8 mouse cellular contexts compared by ENCODE assay signal in the genomic region with DNA sequence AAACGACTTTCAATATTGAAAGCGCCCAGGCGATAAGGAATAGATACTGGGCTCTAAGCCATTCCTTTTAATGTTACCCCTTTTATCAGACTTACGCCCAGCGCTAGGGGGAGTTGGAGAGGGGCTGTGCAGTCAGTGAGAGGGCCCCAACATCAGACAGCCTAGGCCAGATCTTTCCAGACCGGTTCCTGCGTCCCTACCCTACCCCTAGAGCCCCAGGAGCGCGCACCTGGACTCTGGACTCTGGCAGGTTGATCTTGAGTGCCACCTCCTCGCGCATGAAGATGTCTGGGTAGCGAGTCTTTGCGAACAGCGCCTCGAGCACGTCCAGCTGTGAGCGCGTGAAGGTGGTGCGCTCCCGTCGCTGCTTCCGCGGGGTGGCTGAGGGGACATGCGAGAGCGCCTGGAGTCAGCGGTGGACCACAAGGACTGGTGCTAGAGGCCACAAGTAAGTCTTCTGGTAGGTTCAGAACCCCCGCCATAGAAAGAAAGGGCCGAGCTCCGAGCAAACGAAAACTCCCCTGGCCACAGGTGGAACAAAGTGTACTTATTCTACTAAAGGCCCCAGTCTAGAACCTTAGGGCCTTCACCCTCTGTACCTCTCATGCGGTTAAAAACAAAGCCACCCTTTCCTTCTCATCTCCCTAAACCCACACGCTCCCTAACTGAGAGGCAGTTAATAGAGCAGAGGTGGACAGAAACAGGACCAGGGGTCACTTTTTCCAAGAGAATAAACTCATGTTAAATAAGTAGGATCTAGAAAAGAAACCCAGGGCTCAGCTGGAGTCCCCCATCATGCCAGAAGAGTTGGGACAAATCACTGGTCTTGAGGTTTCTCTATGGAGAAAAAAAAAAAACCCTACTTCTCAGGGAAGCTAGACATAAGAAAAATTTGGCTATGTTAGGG. TPM values are rescaled to one million over a fixed set of nuclear protein-coding genes. Genes with fewer than 3 reads are reported as not detected.
DNase-seq lines count a peak whose midpoint lies in the region; ATAC-seq lines count a peak whose summit lies in the region.

No protein-coding gene starts in this region.

- H3K4me3 ChIP-seq in limb, embryonic 10.5 days, result no peak overlapping the region
- H3K4me3 ChIP-seq in stomach, embryonic 14.5 days (ENCODE audit: low read depth, low read length), result no peak overlapping the region

- no peak overlapping the region for H3K27ac ChIP-seq in limb, embryonic 10.5 days
- H3K27ac ChIP-seq in stomach, embryonic 14.5 days (ENCODE audit: low read length), result no peak overlapping the region

- H3K36me3 ChIP-seq in limb, embryonic 10.5 days, result no peaks in the 10 kb centered on the region
- no peaks in the 10 kb centered on the region for H3K36me3 ChIP-seq in stomach, embryonic 14.5 days (ENCODE audit: control insufficient read depth, insufficient read depth, low read length)

- H3K27me3 ChIP-seq in limb, embryonic 10.5 days (ENCODE audit: low read depth, poor library complexity, severe bottlenecking), result peaks cover 100% of the 10 kb centered on the region
- peaks cover 49% of the 10 kb centered on the region for H3K27me3 ChIP-seq in stomach, embryonic 14.5 days (ENCODE audit: control insufficient read depth, insufficient read depth, low read length)

- H3K4me2 ChIP-seq in stomach, embryonic 14.5 days (replicated peaks; ENCODE audit: low read depth, low read length), result no peak overlapping the region

- WGBS in limb, embryonic 10.5 days, result 3% methylated on average over 32 of the region's 32 CpGs
- WGBS in stomach, embryonic 14.5 days, result 8% methylated on average over 32 of the region's 32 CpGs

- DNase-seq in cerebellum, postnatal 10 days, result peak; percentile 42 to 44
- no peak for DNase-seq in cerebellum, adult 11 months
- DNase-seq in testis, postnatal 10 days (ENCODE audit: low spot score), result peak; percentile 42
- DNase-seq in testis, postnatal 14 days (ENCODE audit: low spot score), result no peak
- peak; percentile 63 for DNase-seq in limb, embryonic 10.5 days (ENCODE audit: low spot score)
- DNase-seq in gastrocnemius, postnatal 36 days, result no peak
- no peak for DNase-seq in right cerebral cortex, postnatal 36 days (ENCODE audit: low spot score in 2 of 2)

- intact Hi-C loops in gastrocnemius, postnatal 36 days (cut with DNase I), result no loop called here

- no peak overlapping the region for H3K9ac ChIP-seq in stomach, embryonic 14.5 days (replicated peaks; ENCODE audit: low read depth, low read length)

- ATAC-seq in stomach, embryonic 14.5 days (ENCODE audit: insufficient number of reproducible peaks, insufficient read depth, low FRiP score, low read depth), result peak; percentile 43

- H3K4me1 ChIP-seq in limb, embryonic 10.5 days, result peaks cover 55% of the 10 kb centered on the region
- peaks cover 14% of the 10 kb centered on the region; the same call in 1 of the 2 replicates for H3K4me1 ChIP-seq in stomach, embryonic 14.5 days (ENCODE audit: control insufficient read depth, insufficient read depth, low read length)

- H3K9me3 ChIP-seq in limb, embryonic 10.5 days (replicated peaks), result no peaks in the 10 kb centered on the region
- H3K9me3 ChIP-seq in stomach, embryonic 14.5 days (ENCODE audit: control insufficient read depth, low read depth, low read length), result no peaks in the 10 kb centered on the region

RNA-seq across cellular contexts. Expression of a gene that starts 4.3 kb away (rescaled TPM):
- 0.14 and 0.15 TPM in 2 replicates for polyA plus RNA-seq in limb, embryonic 10.5 days (2016; fragmentation: Nextera tagmentation; extraction: Ambion mirVana)
- polyA plus RNA-seq in stomach, embryonic 14.5 days (2014; fragmentation: Nextera tagmentation; extraction: Ambion mirVana), result 0.09 and 0.17 TPM in 2 replicates
- not detected for total RNA-seq in gastrocnemius, postnatal 36 days (2021)

Comparison
In these comparisons a context has a peak if more than half of its experiments do, and no peak if none do; other contexts are left out.
1. DNase-seq: peak in cerebellum, postnatal 10 days (2 of 2), testis, postnatal 10 days (single experiment) and limb, embryonic 10.5 days (single experiment); none in cerebellum, adult 11 months (single experiment), testis, postnatal 14 days (single experiment), gastrocnemius, postnatal 36 days (0 of 2) and right cerebral cortex, postnatal 36 days (0 of 2).